Mouse (Mus musculus) bone marrow macrophage, adult 2 months (primary cell): Measurements from ENCODE around the gene Igsf8.

Experiments used
- CTCF ChIP-seq: IDR thresholded peaks from 2 replicates; pipeline ENCODE4 v1.5.1; 2012; ENCODE audit warnings: low read depth, mild to moderate bottlenecking, low read length, moderate library complexity
- POLR2A ChIP-seq: IDR thresholded peaks from 2 replicates; pipeline ENCODE4 v1.6.1; 2012; ENCODE audit warnings: mild to moderate bottlenecking, low read depth, low read length, borderline replicate concordance

DNA sequence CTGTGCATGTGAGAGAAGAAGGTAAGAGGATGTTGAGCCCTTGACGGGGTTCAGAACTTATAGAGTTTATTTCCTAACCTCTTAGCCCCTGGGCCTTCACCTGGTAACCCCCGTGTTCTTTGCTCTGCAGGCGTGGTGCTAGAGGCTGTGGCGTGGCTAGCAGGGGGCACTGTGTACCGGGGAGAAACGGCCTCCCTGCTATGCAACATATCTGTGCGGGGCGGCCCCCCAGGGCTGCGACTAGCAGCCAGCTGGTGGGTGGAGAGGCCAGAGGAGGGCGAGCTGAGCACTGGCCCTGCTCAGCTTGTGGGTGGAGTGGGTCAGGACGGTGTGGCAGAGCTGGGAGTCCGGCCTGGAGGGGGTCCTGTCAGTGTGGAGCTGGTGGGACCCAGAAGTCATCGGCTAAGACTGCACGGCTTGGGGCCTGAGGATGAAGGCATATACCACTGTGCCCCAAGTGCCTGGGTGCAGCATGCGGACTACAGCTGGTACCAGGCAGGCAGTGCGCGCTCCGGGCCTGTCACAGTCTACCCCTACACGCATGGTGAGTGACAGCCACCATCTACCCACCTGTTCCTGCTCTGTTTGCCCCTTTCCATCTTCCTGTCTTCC is 57.1 kb downstream of the Igsf8 start:
- no peak for TF ChIP-seq CTCF
- TF ChIP-seq POLR2A, result no peak
